Mouse (Mus musculus): Measurements from ENCODE around the gene Tbc1d22b. TPM values are rescaled to one million over a fixed set of nuclear protein-coding genes. Genes with fewer than 3 reads are reported as not detected.

Tbc1d22b gene
- total RNA-seq, 2 experiments from 2014 or later: 15.6 to 16.1 TPM

DNA sequence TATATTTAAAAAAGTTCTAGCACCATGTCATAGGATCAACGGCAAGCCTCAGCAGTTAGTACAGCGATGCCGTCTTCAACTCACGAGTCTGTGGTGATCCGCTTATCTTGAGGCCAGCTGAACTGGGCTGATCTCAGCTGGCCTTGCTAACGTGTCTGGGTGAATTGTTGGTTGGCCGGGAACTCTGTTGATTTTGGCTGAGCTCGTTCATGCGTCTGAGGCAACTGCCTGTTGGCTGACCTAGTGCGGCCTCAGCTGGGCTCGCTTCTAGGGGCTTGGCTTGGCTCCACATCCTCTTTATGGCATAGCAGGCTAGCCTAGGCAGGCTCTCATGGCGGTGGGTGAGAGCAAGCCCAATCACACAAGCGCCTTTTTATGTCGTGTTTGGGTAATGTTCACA is 8.2 kb upstream of the Tbc1d22b start:
- peak; percentile 83 for DNase-seq

DNA sequence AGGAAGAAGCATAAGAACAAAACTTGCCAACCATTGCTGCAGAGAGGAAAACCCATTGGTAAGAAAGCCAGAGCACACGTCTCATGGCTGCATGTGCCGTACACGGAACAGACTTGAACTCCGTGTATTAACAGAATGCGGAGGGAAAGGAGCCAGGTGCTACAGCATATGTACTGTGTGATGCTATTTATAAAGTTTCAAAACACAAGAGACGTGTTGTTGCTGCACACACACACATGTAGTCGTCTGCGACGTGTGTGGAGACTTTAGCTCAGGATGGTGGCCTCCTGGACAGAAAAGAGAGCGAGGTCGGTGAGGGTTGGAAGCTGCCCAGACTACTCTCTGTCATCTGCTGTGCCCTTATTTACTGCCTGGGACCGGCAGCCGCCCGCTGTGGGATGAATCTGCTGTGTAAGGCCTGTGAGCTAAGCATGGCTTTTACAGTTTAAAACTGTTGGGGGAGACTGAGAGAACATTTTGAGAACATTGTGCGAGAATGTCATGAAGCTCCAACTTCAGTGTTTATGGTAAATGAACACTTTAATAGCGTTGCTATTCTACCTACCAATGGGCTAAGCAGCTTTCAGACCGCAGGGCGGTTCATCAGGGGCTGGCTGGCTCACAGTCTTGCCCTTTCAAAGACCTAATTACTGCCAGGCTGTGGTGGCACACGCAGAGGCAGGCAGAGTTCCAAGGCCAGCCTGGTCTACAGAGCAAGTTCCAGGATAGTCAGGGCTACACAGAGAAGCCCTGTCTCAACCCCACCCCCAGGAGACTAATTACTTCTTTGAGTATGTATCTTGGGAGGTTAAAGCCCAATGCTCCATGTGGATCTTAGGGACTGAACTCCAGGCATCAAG is 6.5 kb upstream of the Tbc1d22b start:
- no peak for DNase-seq

- no peak for DNase-seq
Measured at GRCm38 (mm10) chr17:29544064-29544463, 5.5 kb upstream of the Tbc1d22b start.

DNA sequence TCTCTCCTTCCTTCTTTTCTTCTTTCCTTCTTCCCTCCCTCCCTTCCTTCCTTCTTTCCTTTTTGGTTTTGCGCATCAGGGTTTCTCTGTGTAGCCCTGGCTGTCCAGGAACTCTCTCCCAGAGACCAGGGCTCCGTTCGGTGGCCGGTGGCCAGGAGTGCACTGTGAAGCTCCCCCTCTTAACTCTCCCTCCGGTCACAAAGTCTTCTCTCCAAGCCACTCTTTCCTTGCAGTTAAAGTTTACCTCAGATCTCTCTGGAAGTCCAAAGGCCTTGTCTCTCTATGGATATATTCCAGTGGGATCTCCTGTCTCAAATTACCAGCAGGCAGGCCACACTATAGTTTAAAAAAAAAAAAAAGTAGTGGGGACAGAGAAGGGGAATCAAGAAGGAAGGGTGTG is 4.3 kb upstream of the Tbc1d22b start:
- no peak for DNase-seq

DNA sequence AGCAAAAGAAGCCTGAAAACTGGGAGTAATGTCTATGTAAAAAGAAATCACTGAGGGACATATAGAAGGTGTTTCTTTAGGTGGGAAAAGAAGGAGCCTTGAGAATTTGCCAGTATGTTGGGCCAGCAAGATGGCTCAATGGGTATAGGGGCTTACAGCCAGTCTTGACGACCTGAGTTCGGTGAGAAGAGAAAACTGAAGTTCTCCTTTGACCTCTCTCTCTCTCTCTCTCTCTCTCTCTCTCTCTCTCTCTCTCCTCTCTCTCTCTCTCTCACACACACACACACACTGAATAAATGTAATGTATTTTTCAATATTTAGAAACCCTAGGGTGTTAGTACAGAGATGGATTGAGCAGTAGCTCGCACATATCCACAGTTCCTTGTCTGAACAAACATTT is 1.1 kb upstream of the Tbc1d22b start:
- DNase-seq: no peak

DNA sequence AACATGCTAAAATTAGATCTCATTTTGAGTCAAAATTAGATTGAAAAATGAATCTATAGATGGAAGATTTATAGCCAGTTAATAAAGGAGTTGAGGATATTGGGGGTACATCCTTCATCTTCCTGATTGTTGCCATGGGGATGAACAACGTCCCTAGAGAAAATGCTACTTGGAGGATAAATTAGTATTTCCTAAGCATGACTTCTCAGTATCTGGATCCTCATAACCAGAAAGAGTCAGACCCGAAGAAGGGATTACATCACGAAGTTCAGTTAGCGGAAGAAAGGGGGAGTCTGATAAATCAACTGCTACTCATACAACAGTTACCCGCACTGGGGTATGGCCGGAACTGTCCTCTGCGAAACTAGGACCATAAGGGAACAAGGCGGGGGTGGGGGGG is 591 bp upstream of the Tbc1d22b start:
- DNase-seq: no peak

GRCm38 (mm10) chr17:29551019-29551418 is 1.4 kb downstream of the Tbc1d22b start:
- no peak for DNase-seq

GRCm38 (mm10) chr17:29552162-29552732 is 2.7 kb downstream of the Tbc1d22b start, which contains the start of gene Tmem217:
TSS of gene Tmem217 (minus strand) at chr17:29552385.
- DNase-seq: no peak

DNA sequence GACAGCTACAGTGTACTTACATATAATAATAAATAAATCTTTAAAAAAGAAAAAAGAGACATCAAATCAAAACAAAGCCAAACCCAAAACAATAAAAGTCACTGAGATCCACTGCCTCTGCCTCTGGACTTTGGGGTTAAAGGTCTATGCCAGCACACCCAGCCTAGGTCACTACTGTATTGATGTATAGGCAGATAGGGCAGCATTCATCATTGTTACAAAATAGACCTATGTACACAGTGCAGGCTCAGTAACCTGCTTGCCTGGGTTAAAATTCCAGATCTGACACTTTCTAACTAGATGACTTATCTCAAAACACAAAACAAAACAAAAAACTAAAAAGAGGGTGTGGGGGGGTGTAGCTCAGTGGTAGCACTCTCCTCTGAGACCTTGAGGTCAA is 4.6 kb downstream of the Tbc1d22b start:
- no peak for DNase-seq

DNA sequence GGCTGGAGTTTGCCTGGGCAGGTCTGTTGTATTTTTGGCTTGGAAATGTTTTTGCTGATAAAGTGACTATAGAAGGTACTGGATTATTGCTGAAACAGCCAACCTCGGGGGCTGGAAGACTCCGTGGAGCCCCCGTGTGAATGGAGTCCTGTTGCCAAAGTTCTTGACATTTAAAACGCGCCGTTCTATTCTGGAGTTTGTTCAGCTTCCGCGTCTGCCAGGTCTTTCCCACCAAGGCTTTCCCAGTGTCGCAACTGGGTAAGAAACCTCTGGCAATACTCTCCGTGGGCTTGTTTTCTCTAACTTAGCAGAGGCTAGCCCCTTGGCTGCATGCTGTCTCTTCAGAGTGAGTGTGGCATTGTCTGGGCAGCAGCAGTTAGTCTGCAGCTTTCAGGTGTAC is 6.9 kb downstream of the Tbc1d22b start:
- DNase-seq: no peak

DNA sequence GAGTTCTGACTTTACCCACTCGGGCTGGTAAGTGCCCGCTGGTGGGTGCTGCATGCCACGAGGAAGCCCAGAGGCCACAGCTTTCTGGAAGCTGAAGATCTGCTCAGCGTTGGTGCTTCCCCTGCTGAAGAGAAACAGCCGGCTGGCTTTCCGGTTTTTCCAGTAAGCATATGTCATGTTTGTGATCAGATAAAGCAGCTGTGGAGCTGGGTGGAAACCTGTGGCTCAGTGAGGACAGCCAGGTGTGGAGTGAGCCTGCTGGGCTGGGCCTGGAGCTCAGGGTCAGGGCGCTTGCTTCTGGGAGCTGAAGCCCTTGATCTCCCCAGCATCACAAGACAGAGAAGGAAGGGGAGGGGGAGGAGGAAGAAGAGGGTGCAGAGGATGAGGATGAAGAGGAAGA is 7.3 kb downstream of the Tbc1d22b start:
- DNase-seq: no peak

- DNase-seq: no peak
Measured at GRCm38 (mm10) chr17:29558476-29558875, 8.9 kb downstream of the Tbc1d22b start.

- no peak for DNase-seq
Measured at GRCm38 (mm10) chr17:29565521-29565920, 15.9 kb downstream of the Tbc1d22b start.

GRCm38 (mm10) chr17:29568435-29568834 is 18.9 kb downstream of the Tbc1d22b start:
- DNase-seq: no peak

DNA sequence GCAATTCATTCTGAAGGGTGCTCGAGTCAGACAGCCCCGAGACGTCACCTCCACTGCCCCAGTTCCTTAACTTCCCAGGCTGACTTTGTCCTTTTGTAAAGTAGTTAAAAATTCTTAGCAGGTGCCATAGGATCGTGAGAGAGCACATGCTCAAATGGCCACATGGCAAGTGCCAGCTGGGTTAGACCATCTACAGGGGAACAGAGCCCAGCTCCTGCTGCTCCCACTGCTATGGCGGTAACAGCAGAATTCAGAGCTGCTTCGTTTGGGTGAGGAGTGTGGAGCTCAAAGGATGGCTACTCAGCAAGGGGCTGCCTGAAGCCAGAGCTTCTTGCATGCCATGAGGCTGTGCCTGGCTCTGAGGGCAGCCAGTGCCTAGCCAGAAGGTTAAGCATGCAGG is 20.2 kb downstream of the Tbc1d22b start:
- DNase-seq: no peak

- no peak for DNase-seq
Measured at GRCm38 (mm10) chr17:29579579-29580126, 30.1 kb downstream of the Tbc1d22b start.

DNA sequence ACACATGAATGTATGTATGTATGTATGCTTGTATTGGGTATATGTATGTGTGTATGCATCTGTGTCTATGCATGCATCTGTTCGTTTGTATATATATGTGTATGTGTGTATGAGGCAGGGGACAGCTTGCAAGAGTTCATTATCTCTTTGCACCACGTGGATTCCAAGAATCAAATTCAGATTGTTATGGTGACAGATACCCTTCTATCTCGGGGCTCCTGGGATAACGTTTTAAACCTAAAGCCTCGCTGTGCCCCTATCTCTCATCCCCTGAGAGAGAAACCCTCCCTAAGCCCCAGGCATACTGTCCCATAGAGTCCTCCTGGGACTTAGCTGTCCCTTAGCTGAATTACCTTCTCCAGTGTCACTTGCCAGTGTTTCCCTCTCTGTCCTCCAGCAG is 34.0 kb downstream of the Tbc1d22b start:
- no peak for DNase-seq

DNA sequence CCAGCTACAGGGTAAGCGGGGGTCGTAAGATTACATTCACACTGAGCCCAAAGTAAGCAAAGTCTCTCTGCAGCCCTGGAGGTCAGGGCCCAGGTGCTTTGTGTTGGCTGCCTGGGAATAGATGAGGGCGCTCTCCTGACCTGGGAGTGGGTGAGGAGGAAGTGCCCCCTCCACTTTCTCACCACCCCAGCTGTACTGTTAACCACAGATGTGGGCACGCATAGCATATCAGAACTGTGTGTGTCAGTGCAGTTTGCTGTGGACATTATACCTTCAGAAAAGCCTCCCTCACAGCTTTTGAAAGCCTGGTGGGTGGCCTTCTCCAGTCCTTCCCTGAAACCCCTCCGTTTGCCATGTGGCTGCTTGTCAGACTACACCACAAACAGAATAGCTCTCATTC is 34.7 kb downstream of the Tbc1d22b start:
- no peak for DNase-seq

GRCm38 (mm10) chr17:29584737-29585136 is 35.2 kb downstream of the Tbc1d22b start:
- DNase-seq: no peak

DNA sequence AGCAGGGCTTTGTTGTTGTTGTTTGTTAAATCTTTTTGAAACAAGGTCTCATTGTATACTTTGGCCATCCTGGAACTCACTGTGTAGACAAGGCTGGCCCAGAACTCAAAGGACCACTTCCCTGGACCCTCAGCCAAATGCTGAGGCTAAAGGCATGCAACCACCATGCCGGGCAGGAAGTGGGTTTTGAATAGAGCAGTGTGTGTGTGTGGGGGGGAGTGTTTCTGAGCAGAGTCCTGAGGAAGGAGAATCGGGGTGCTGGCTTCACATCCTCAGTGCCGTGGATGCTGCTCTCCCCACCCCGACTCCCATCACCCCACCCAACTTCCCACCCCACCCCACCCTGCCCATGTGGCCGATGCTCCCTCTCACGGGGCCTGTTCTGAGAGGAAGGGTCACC is 35.9 kb downstream of the Tbc1d22b start:
- DNase-seq: no peak

- no peak for DNase-seq
Measured at GRCm38 (mm10) chr17:29586921-29587320, 37.3 kb downstream of the Tbc1d22b start.

DNA sequence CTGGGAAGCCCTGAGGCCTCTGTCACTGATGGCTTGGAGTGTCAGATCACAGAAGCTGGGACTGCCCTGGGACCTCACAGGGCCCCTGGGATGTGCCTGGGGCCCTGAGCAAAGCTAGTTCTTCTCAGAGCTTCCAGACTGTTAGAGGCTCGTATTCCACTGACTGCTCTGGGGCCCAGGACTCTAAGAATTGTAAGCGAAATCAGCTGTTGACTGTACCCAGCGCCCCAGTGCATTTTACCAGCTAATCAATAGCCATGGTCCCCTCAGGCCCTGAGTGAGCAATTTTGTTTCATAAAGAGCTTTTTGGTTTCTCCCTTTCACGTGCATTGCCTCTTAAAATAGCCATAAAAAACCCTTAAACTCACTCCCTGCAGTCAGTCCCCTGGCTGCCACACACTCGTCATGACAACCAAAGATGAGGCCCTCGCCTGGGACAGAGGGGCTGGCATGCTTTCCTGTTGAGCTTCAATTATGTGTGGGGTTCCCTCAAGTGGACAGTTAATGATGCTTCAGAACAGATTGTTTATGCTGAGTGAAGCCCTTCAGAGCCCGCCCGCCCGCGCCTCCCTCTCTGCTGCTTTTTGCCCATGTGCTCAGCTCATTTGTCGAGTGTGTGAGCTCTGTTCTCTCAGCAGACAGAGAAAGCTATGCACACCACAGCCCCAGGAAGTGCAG is 39.8 kb downstream of the Tbc1d22b start:
- DNase-seq: no peak

All from heart, postnatal 4 days (tissue).